ENCODE assay signal across 12 mouse cellular contexts in genomic region chr15:84940102-84940501, GRCm38 (mm10). TPM values are rescaled to one million over a fixed set of nuclear protein-coding genes. Genes with fewer than 3 reads are reported as not detected.
DNase-seq lines count a peak whose midpoint lies in the region; ATAC-seq and TF ChIP-seq lines count a peak whose summit lies in the region.
"Had no signal": no experiment of that assay in that cellular context is flagged by ENCODE, and none has a peak within 500 bp of the region (broad histone marks: within the 10 kb centered on the region; RNA-seq: fewer than 3 reads in every experiment).

No protein-coding gene starts in this region.

- H3K4me1 ChIP-seq in heart, embryonic 10.5 days: peaks cover 7% of the 10 kb centered on the region; the same call in 1 of the 2 replicates
- H3K4me1 ChIP-seq in lung, postnatal 0 days (ENCODE audit: insufficient read depth, low read depth, low read length): no peaks in the 10 kb centered on the region
- H3K4me1 ChIP-seq: lung, embryonic 15.5 days had no signal

- ATAC-seq in lung, postnatal 0 days: peak; percentile 62
- no peak for ATAC-seq in cerebellum, adult (ENCODE audit: insufficient number of reproducible peaks, low FRiP score, low TSS enrichment)

- H3K9me3 ChIP-seq in heart, embryonic 10.5 days: no peaks in the 10 kb centered on the region
- H3K9me3 ChIP-seq in lung, postnatal 0 days (ENCODE audit: low read length): no peaks in the 10 kb centered on the region
- H3K9me3 ChIP-seq: G1E; lung, embryonic 15.5 days had no signal

- peak; percentile 97 for DNase-seq in heart, adult 11 months
- no peak for DNase-seq in heart, embryonic 10.5 days (ENCODE audit: low spot score)
- DNase-seq in embryo, embryonic 10.5 days (ENCODE audit: low spot score): peak; percentile 21
- peak; percentile 66 to 74 for DNase-seq in kidney, adult 8-10 months
- peak; percentile 19 for DNase-seq in lung, postnatal 0 days (ENCODE audit: low spot score)
- DNase-seq in thymus, postnatal 14 days: no peak
- DNase-seq in c-Kit-positive CD71-positive TER-119-positive erythroid progenitor cells, embryonic 14.5 days (ENCODE audit: low spot score): no peak
- DNase-seq: cerebellum, adult 9-11 months; left cerebral cortex, postnatal 4 days had no signal

- WGBS in heart, embryonic 10.5 days: 61% methylated on average over 12 of the region's 12 CpGs
- WGBS in lung, postnatal 0 days: 44% methylated on average over 12 of the region's 12 CpGs

- no peak for TF ChIP-seq CTCF in lung, postnatal 0 days (IDR thresholded peaks at IDR 0.05)

- no peak for TF ChIP-seq EP300 in lung, postnatal 0 days (IDR thresholded peaks at IDR 0.05)

- no peak overlapping the region for H3K4me3 ChIP-seq in heart, embryonic 10.5 days
- no peak overlapping the region for H3K4me3 ChIP-seq in lung, postnatal 0 days (ENCODE audit: low read depth, low read length)
- H3K4me3 ChIP-seq: lung, embryonic 15.5 days had no signal

- H3K4me2 ChIP-seq in lung, postnatal 0 days (replicated peaks; ENCODE audit: low read depth, low read length): no peak overlapping the region
- H3K4me2 ChIP-seq: lung, embryonic 15.5 days had no signal

- no peak overlapping the region for H3K9ac ChIP-seq in lung, postnatal 0 days (replicated peaks; ENCODE audit: low read depth)
- H3K9ac ChIP-seq: lung, embryonic 15.5 days had no signal

- no peak overlapping the region for H3K27ac ChIP-seq in heart, embryonic 10.5 days
- H3K27ac ChIP-seq in lung, postnatal 0 days (ENCODE audit: low read length): no peak overlapping the region
- H3K27ac ChIP-seq: lung, embryonic 15.5 days had no signal

- H3K27me3 ChIP-seq in heart, embryonic 10.5 days (ENCODE audit: insufficient read depth, poor library complexity, severe bottlenecking): no peaks in the 10 kb centered on the region
- no peaks in the 10 kb centered on the region for H3K27me3 ChIP-seq in lung, postnatal 0 days (replicated peaks; ENCODE audit: insufficient read depth, low read length)
- H3K27me3 ChIP-seq: lung, embryonic 15.5 days had no signal

- H3K36me3 ChIP-seq in heart, embryonic 10.5 days: peaks cover 77% of the 10 kb centered on the region
- peaks cover 61% of the 10 kb centered on the region for H3K36me3 ChIP-seq in lung, postnatal 0 days (ENCODE audit: insufficient read depth, low read length)

RNA-seq across cellular contexts. Expression of gene Nup50, which starts 16.9 kb away (rescaled TPM):
- polyA plus RNA-seq in heart, embryonic 10.5 days (2016; fragmentation: Nextera tagmentation; extraction: Ambion mirVana): 34.0 and 42.5 TPM in 2 replicates
- 12.1 and 13.9 TPM in 2 replicates for polyA plus RNA-seq in lung, postnatal 0 days (2015; fragmentation: Nextera tagmentation; extraction: Ambion mirVana)

RNA-seq across cellular contexts. Expression of gene Gm29666, which starts 20.3 kb away (rescaled TPM):
- polyA plus RNA-seq in heart, embryonic 10.5 days (2016; fragmentation: Nextera tagmentation; extraction: Ambion mirVana): 0.87 and 1.2 TPM in 2 replicates
- polyA plus RNA-seq in lung, postnatal 0 days (2015; fragmentation: Nextera tagmentation; extraction: Ambion mirVana): 0.10 and 0.12 TPM in 2 replicates

RNA-seq across cellular contexts. Expression of gene 5031439G07Rik, which starts 48.2 kb away (rescaled TPM):
- polyA plus RNA-seq in heart, embryonic 10.5 days (2016; fragmentation: Nextera tagmentation; extraction: Ambion mirVana): 3.9 and 6.4 TPM in 2 replicates
- polyA plus RNA-seq in lung, postnatal 0 days (2015; fragmentation: Nextera tagmentation; extraction: Ambion mirVana): 4.3 and 4.6 TPM in 2 replicates

Comparison
In these comparisons a context has a peak if more than half of its experiments do, and no peak if none do; other contexts are left out.
1. DNase-seq: peak in heart, adult 11 months (single experiment), embryo, embryonic 10.5 days (single experiment), kidney, adult 8-10 months (2 of 2) and lung, postnatal 0 days (single experiment); none in heart, embryonic 10.5 days (single experiment), thymus, postnatal 14 days (single experiment) and c-Kit-positive CD71-positive TER-119-positive erythroid progenitor cells, embryonic 14.5 days (single experiment).